15 mouse cellular contexts compared by ENCODE assay signal in the genomic region with DNA sequence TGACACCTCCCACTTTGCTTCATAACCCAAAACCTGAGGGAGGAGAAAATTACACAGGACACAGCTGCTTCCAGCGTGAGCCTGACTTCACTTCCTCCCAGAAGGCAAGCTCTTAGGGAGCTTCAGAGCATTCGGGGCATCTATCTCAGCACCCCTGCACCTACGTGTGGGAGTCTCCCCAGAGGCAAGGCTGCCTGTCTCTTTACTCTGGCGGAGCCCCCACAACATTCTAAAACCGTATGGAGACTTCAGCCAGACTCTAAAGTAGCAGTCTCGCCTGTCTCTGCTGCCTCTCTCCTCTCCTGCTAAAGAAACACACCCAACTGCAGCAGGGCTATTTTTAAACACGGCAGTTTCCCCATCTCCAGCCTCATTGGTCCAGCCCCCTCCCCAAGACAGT. TPM values are rescaled to one million over a fixed set of nuclear protein-coding genes. Genes with fewer than 3 reads are reported as not detected.
A peak's percentile ranks its signal among the peaks of the same experiment; 100 is the strongest.
DNase-seq lines count a peak whose midpoint lies in the region; ATAC-seq and TF ChIP-seq lines count a peak whose summit lies in the region.
"Had no signal": no experiment of that assay in that cellular context is flagged by ENCODE, and none has a peak within 500 bp of the region (broad histone marks: within the 10 kb centered on the region; RNA-seq: fewer than 3 reads in every experiment).

No protein-coding gene starts in this region.

- no peak for ATAC-seq in kidney, embryonic 16.5 days (ENCODE audit: low FRiP score, low TSS enrichment)
- ATAC-seq in hematopoietic stem cell, adult 5-6 weeks (replicated peaks in 1 of 2; ENCODE audit: insufficient read depth in 1 of 2, low FRiP score in 2 of 2, low TSS enrichment in 1 of 2, low read depth in 1 of 2, poor library complexity in 2 of 2, severe bottlenecking in 2 of 2): peak; percentile 54 to 61
- no peak for ATAC-seq in liver, postnatal 0 days
- ATAC-seq in monocyte, adult 5-6 weeks (replicated peaks; ENCODE audit: insufficient number of reproducible peaks, low FRiP score, low TSS enrichment, poor library complexity, severe bottlenecking): no peak
- ATAC-seq: Patski had no signal

- DNase-seq in frontal cortex, postnatal 36 days (ENCODE audit: low spot score in 2 of 2): peak; percentile 72 to 74
- no peak for DNase-seq in frontal cortex, postnatal 10 days (ENCODE audit: low spot score in 2 of 2)
- no peak for DNase-seq in kidney, adult 18-20 months
- DNase-seq in liver, postnatal 0 days: no peak
- DNase-seq: adrenal gland, postnatal 10 days; cerebellum, adult 11 months; midbrain, embryonic 14.5 days; thymus, postnatal 4 days had no signal

- H3K4me2 ChIP-seq in kidney, embryonic 16.5 days (replicated peaks; ENCODE audit: low read depth, low read length): no peak overlapping the region
- no peak overlapping the region for H3K4me2 ChIP-seq in liver, postnatal 0 days (ENCODE audit: low read depth, low read length)
- H3K4me2 ChIP-seq: embryonic facial prominence, embryonic 13.5 days; limb, embryonic 15.5 days had no signal

- no peaks in the 10 kb centered on the region for H3K9me3 ChIP-seq in kidney, embryonic 16.5 days (ENCODE audit: low read length)
- H3K9me3 ChIP-seq in liver, postnatal 0 days (ENCODE audit: low read length): no peaks in the 10 kb centered on the region
- H3K9me3 ChIP-seq: embryonic facial prominence, embryonic 13.5 days; limb, embryonic 15.5 days had no signal

- no peak for TF ChIP-seq POLR2A in bone marrow macrophage, adult 2 months (IDR thresholded peaks at IDR 0.05; ENCODE audit: borderline replicate concordance, low read depth, low read length)

- TF ChIP-seq CTCF in bone marrow macrophage, adult 2 months (IDR thresholded peaks at IDR 0.05; ENCODE audit: low read depth, low read length): no peak
- TF ChIP-seq CTCF in liver, postnatal 0 days (IDR thresholded peaks at IDR 0.05; ENCODE audit: low read depth): no peak

- 0 out of 2 replicates have a peak overlapping the region, but pooled peaks have one; percentile 26 for H3K9ac ChIP-seq in kidney, embryonic 16.5 days (replicated peaks; ENCODE audit: low read length)
- no peak overlapping the region for H3K9ac ChIP-seq in liver, postnatal 0 days (replicated peaks)
- H3K9ac ChIP-seq: embryonic facial prominence, embryonic 13.5 days; limb, embryonic 15.5 days had no signal

- H3K4me3 ChIP-seq in kidney, embryonic 16.5 days (ENCODE audit: low read length): no peak overlapping the region
- H3K4me3 ChIP-seq in bone marrow macrophage, adult 2 months (ENCODE audit: insufficient read depth, low read length): no peak overlapping the region
- no peak overlapping the region for H3K4me3 ChIP-seq in liver, postnatal 0 days (ENCODE audit: low read depth, low read length)
- H3K4me3 ChIP-seq: embryonic facial prominence, embryonic 13.5 days; limb, embryonic 15.5 days had no signal

- peaks cover 17% of the 10 kb centered on the region for H3K4me1 ChIP-seq in kidney, embryonic 16.5 days (ENCODE audit: insufficient read depth, low read length)
- H3K4me1 ChIP-seq in bone marrow macrophage, adult 2 months (ENCODE audit: control insufficient read depth, insufficient read depth, low read length): peaks cover 13% of the 10 kb centered on the region
- H3K4me1 ChIP-seq in liver, postnatal 0 days (ENCODE audit: insufficient read depth): no peaks in the 10 kb centered on the region

- TF ChIP-seq EP300 in liver, postnatal 0 days (IDR thresholded peaks at IDR 0.05; ENCODE audit: low read depth): no peak

- 26% methylated on average over 7 of the region's 7 CpGs for WGBS in kidney, embryonic 16.5 days
- WGBS in liver, postnatal 0 days (ENCODE audit: insufficient replicate concordance): 22% methylated on average over 7 of the region's 7 CpGs

- H3K27ac ChIP-seq in kidney, embryonic 16.5 days (ENCODE audit: low read length): no peak overlapping the region
- peak overlapping the region; percentile 26; the same call in 1 of the 2 replicates for H3K27ac ChIP-seq in bone marrow macrophage, adult 2 months (ENCODE audit: insufficient read depth, low read depth, low read length)
- no peak overlapping the region for H3K27ac ChIP-seq in liver, postnatal 0 days (ENCODE audit: low read depth)
- H3K27ac ChIP-seq: embryonic facial prominence, embryonic 13.5 days; limb, embryonic 15.5 days had no signal

- H3K27me3 ChIP-seq in kidney, embryonic 16.5 days (ENCODE audit: insufficient read depth, low read length): no peaks in the 10 kb centered on the region
- H3K27me3 ChIP-seq in liver, postnatal 0 days (ENCODE audit: insufficient read depth, low read length): peaks cover 8% of the 10 kb centered on the region
- H3K27me3 ChIP-seq: Patski had no signal

- H3K36me3 ChIP-seq in kidney, embryonic 16.5 days (ENCODE audit: insufficient read depth, low read length): no peaks in the 10 kb centered on the region
- no peaks in the 10 kb centered on the region for H3K36me3 ChIP-seq in liver, postnatal 0 days (replicated peaks; ENCODE audit: insufficient read depth, low read length)
- H3K36me3 ChIP-seq: embryonic facial prominence, embryonic 13.5 days; limb, embryonic 15.5 days had no signal

RNA-seq across cellular contexts. Expression of a gene that starts 3.2 kb away (rescaled TPM):
- polyA plus RNA-seq in kidney, embryonic 16.5 days (2015; fragmentation: Nextera tagmentation; extraction: Ambion mirVana): 37.1 and 38.1 TPM in 2 replicates
- polyA plus RNA-seq in bone marrow macrophage, adult 2 months (2012; ENCODE audit: insufficient read depth, insufficient read length, missing spikeins): 176 and 182 TPM in 2 replicates
- total RNA-seq in hematopoietic stem cell, adult 5-6 weeks (2017): 290 and 328 TPM in 2 replicates
- 9.8 and 11.3 TPM in 2 replicates for polyA plus RNA-seq in liver, postnatal 0 days (2015; fragmentation: Nextera tagmentation; extraction: Ambion mirVana)
- 368 to 783 TPM (median 392 TPM) in 3 replicates for total RNA-seq in monocyte, adult 5-6 weeks (2017)

RNA-seq across cellular contexts. Expression of a gene that starts 37.0 kb away (rescaled TPM):
- polyA plus RNA-seq in kidney, embryonic 16.5 days (2015; fragmentation: Nextera tagmentation; extraction: Ambion mirVana): 290 and 298 TPM in 2 replicates
- polyA plus RNA-seq in bone marrow macrophage, adult 2 months (2012; ENCODE audit: insufficient read depth, insufficient read length, missing spikeins): 110 and 121 TPM in 2 replicates
- total RNA-seq in hematopoietic stem cell, adult 5-6 weeks (2017): 82.3 and 157 TPM in 2 replicates
- polyA plus RNA-seq in liver, postnatal 0 days (2015; fragmentation: Nextera tagmentation; extraction: Ambion mirVana): 257 and 261 TPM in 2 replicates
- total RNA-seq in monocyte, adult 5-6 weeks (2017): 58.3 to 116 TPM (median 73.9 TPM) in 3 replicates

Comparison
In these comparisons a context has a peak if more than half of its experiments do, and no peak if none do; other contexts are left out.
1. DNase-seq: peak in frontal cortex, postnatal 36 days (2 of 2); none in frontal cortex, postnatal 10 days (0 of 2), kidney, adult 18-20 months (single experiment) and liver, postnatal 0 days (single experiment).
2. ATAC-seq: peak in hematopoietic stem cell, adult 5-6 weeks (2 of 2); none in kidney, embryonic 16.5 days (single experiment), liver, postnatal 0 days (single experiment) and monocyte, adult 5-6 weeks (single experiment).